Mouse (Mus musculus): ENCODE measurements around the gene Enox1. TPM values are rescaled to one million over a fixed set of nuclear protein-coding genes. Genes with fewer than 3 reads are reported as not detected.

The Enox1 gene
- total and polyA plus RNA-seq, 2 experiments from 2014 or later: 29.1 to 42.7 TPM

- Histone ChIP-seq H3K27ac (no peak overlapping the region), H3K36me3 (ENCODE audit: insufficient read depth, low read length) (no peaks in the 10 kb centered on the region), H3K9ac (replicated peaks; ENCODE audit: low read length) (no peak overlapping the region), H3K4me1 (ENCODE audit: insufficient read depth, low read length) (peaks cover 14% of the 10 kb centered on the region), H3K4me3 (ENCODE audit: low read length) (no peak overlapping the region), H3K27me3 (ENCODE audit: insufficient read depth, low read length) (no peaks in the 10 kb centered on the region), H3K9me3 (ENCODE audit: low read length) (no peaks in the 10 kb centered on the region), H3K4me2 (ENCODE audit: low read depth, low read length) (no peak overlapping the region)
- DNase-seq (ENCODE audit: low spot score) (no peak), ATAC-seq (no peak)
- TF ChIP-seq CTCF (IDR thresholded peaks at IDR 0.05; ENCODE audit: low read depth): no peak
- WGBS: 82% methylated on average over 3 of the region's 3 CpGs
Measured at GRCm38 (mm10) chr14:77373119-77373518, 216.6 kb downstream of the Enox1 start.

GRCm38 (mm10) chr14:77375054-77375453 lies 218.5 kb downstream of the Enox1 start:
- Histone ChIP-seq H3K27ac (no peak overlapping the region), H3K4me1 (ENCODE audit: insufficient read depth, low read length) (peaks cover 17% of the 10 kb centered on the region), H3K9me3 (ENCODE audit: low read length) (no peaks in the 10 kb centered on the region), H3K27me3 (ENCODE audit: insufficient read depth, low read length) (no peaks in the 10 kb centered on the region), H3K9ac (replicated peaks; ENCODE audit: low read length) (no peak overlapping the region), H3K4me2 (ENCODE audit: low read depth, low read length) (no peak overlapping the region), H3K36me3 (ENCODE audit: insufficient read depth, low read length) (no peaks in the 10 kb centered on the region), H3K4me3 (ENCODE audit: low read length) (no peak overlapping the region)
- DNase-seq (ENCODE audit: low spot score) (no peak), ATAC-seq (no peak)
- WGBS: 66% methylated on average over 2 of the region's 2 CpGs
- TF ChIP-seq CTCF (IDR thresholded peaks at IDR 0.05; ENCODE audit: low read depth): no peak

GRCm38 (mm10) chr14:77375618-77376017 lies 219.1 kb downstream of the Enox1 start:
- no peak for ATAC-seq
- DNase-seq (ENCODE audit: low spot score): no peak

GRCm38 (mm10) chr14:77376731-77377130 lies 220.2 kb downstream of the Enox1 start:
- Histone ChIP-seq H3K27me3 (ENCODE audit: insufficient read depth, low read length) (no peaks in the 10 kb centered on the region), H3K36me3 (ENCODE audit: insufficient read depth, low read length) (no peaks in the 10 kb centered on the region), H3K9me3 (ENCODE audit: low read length) (no peaks in the 10 kb centered on the region), H3K9ac (replicated peaks; ENCODE audit: low read length) (no peak overlapping the region), H3K4me2 (ENCODE audit: low read depth, low read length) (no peak overlapping the region), H3K4me3 (ENCODE audit: low read length) (no peak overlapping the region), H3K27ac (no peak overlapping the region), H3K4me1 (ENCODE audit: insufficient read depth, low read length) (peaks cover 17% of the 10 kb centered on the region)
- DNase-seq (ENCODE audit: low spot score) (no peak), ATAC-seq (no peak)
- no peak for TF ChIP-seq CTCF (IDR thresholded peaks at IDR 0.05; ENCODE audit: low read depth)
- 84% methylated on average over 7 of the region's 7 CpGs for WGBS

More at GRCm38 (mm10) chr14:77375618-77376017, 219.1 kb downstream of the Enox1 start:
- Histone ChIP-seq H3K4me3 (ENCODE audit: low read length) (no peak overlapping the region), H3K9me3 (ENCODE audit: low read length) (no peaks in the 10 kb centered on the region), H3K27me3 (ENCODE audit: insufficient read depth, low read length) (no peaks in the 10 kb centered on the region), H3K9ac (replicated peaks; ENCODE audit: low read length) (no peak overlapping the region), H3K36me3 (ENCODE audit: insufficient read depth, low read length) (no peaks in the 10 kb centered on the region), H3K4me1 (ENCODE audit: insufficient read depth, low read length) (peaks cover 17% of the 10 kb centered on the region), H3K4me2 (ENCODE audit: low read depth, low read length) (no peak overlapping the region), H3K27ac (no peak overlapping the region)
- 40% methylated on average over 9 of the region's 9 CpGs for WGBS
- no peak for TF ChIP-seq CTCF (IDR thresholded peaks at IDR 0.05; ENCODE audit: low read depth)

- Histone ChIP-seq H3K4me1 (ENCODE audit: insufficient read depth, low read length) (peaks cover 17% of the 10 kb centered on the region), H3K36me3 (ENCODE audit: insufficient read depth, low read length) (no peaks in the 10 kb centered on the region), H3K9ac (replicated peaks; ENCODE audit: low read length) (no peak overlapping the region), H3K4me2 (ENCODE audit: low read depth, low read length) (0 out of 2 replicates have a peak overlapping the region, but pooled peaks have one; percentile 21), H3K9me3 (ENCODE audit: low read length) (no peaks in the 10 kb centered on the region), H3K27me3 (ENCODE audit: insufficient read depth, low read length) (no peaks in the 10 kb centered on the region), H3K4me3 (ENCODE audit: low read length) (no peak overlapping the region), H3K27ac (no peak overlapping the region)
- no peak for ATAC-seq
- TF ChIP-seq CTCF (IDR thresholded peaks at IDR 0.05; ENCODE audit: low read depth): no peak
- WGBS: 32% methylated on average over 3 of the region's 3 CpGs
- DNase-seq (ENCODE audit: low spot score): no peak
Measured at GRCm38 (mm10) chr14:77377439-77377838, 220.9 kb downstream of the Enox1 start.

GRCm38 (mm10) chr14:77377873-77378272 lies 221.3 kb downstream of the Enox1 start:
- ATAC-seq: 0 out of 2 replicates have a peak, but pooled peaks have one; percentile 22
- 0 out of 2 replicates have a peak overlapping the region, but pooled peaks have one; percentile 21 for H3K4me2 ChIP-seq (ENCODE audit: low read depth, low read length)

GRCm38 (mm10) chr14:77381532-77381931 lies 225.0 kb downstream of the Enox1 start:
- DNase-seq (ENCODE audit: low spot score): no peak
- WGBS: 19% methylated on average over 2 of the region's 2 CpGs
- Histone ChIP-seq H3K27ac (no peak overlapping the region), H3K27me3 (ENCODE audit: insufficient read depth, low read length) (no peaks in the 10 kb centered on the region), H3K9ac (replicated peaks; ENCODE audit: low read length) (no peak overlapping the region), H3K36me3 (ENCODE audit: insufficient read depth, low read length) (no peaks in the 10 kb centered on the region), H3K4me2 (ENCODE audit: low read depth, low read length) (no peak overlapping the region), H3K4me3 (ENCODE audit: low read length) (no peak overlapping the region), H3K9me3 (ENCODE audit: low read length) (no peaks in the 10 kb centered on the region), H3K4me1 (ENCODE audit: insufficient read depth, low read length) (peaks cover 10% of the 10 kb centered on the region; the same call in 1 of the 2 replicates)
- ATAC-seq: no peak
- TF ChIP-seq CTCF (IDR thresholded peaks at IDR 0.05; ENCODE audit: low read depth): no peak

More at GRCm38 (mm10) chr14:77377873-77378272, 221.3 kb downstream of the Enox1 start:
- H3K27ac ChIP-seq: no peak overlapping the region
- H3K4me1 ChIP-seq (ENCODE audit: insufficient read depth, low read length): peaks cover 17% of the 10 kb centered on the region
- H3K9ac ChIP-seq (replicated peaks; ENCODE audit: low read length): no peak overlapping the region
- no peak overlapping the region for H3K4me3 ChIP-seq (ENCODE audit: low read length)
- TF ChIP-seq CTCF (IDR thresholded peaks at IDR 0.05; ENCODE audit: low read depth): no peak
- no peaks in the 10 kb centered on the region for H3K27me3 ChIP-seq (ENCODE audit: insufficient read depth, low read length)
- WGBS: 13% methylated on average over 5 of the region's 5 CpGs
- peak; percentile 45 for DNase-seq (ENCODE audit: low spot score)
- no peaks in the 10 kb centered on the region for H3K36me3 ChIP-seq (ENCODE audit: insufficient read depth, low read length)
- no peaks in the 10 kb centered on the region for H3K9me3 ChIP-seq (ENCODE audit: low read length)

Data from hindbrain, postnatal 0 days (tissue).